Mouse (Mus musculus): ENCODE data around the gene Zfyve19. TPM values are rescaled to one million over a fixed set of nuclear protein-coding genes. Genes with fewer than 3 reads are reported as not detected.
A peak's percentile ranks its signal among the peaks of the same experiment; 100 is the strongest.

The Zfyve19 gene
- polyA plus RNA-seq, 1 experiment from 2014 or later = 38.7 TPM

GRCm38 (mm10) chr2:119242548-119242947 lies 34.1 kb downstream of the Zfyve19 start:
- WGBS = 30% methylated on average over 9 of the region's 9 CpGs
- Histone ChIP-seq H3K27ac (ENCODE audit: low read depth, low read length) (peak overlapping the region; percentile 54; the same call in 1 of the 2 replicates), H3K36me3 (ENCODE audit: control insufficient read depth, insufficient read depth) (peaks cover 16% of the 10 kb centered on the region; the same call in 1 of the 2 replicates), H3K9ac (ENCODE audit: low read depth, low read length) (no peak overlapping the region), H3K9me3 (ENCODE audit: control insufficient read depth) (no peaks in the 10 kb centered on the region), H3K27me3 (replicated peaks; ENCODE audit: control insufficient read depth, insufficient read depth, low read length) (no peaks in the 10 kb centered on the region), H3K4me2 (replicated peaks; ENCODE audit: low read depth) (peak overlapping the region; percentile 40), H3K4me1 (replicated peaks; ENCODE audit: control insufficient read depth, insufficient read depth, low read length) (no peaks in the 10 kb centered on the region; the same call in 1 of the 2 replicates), H3K4me3 (ENCODE audit: low read depth, low read length) (0 out of 2 replicates have a peak overlapping the region, but pooled peaks have one; percentile 5)
- no peak for ATAC-seq
- TF ChIP-seq CTCF (IDR thresholded peaks at IDR 0.05; ENCODE audit: low read depth) = no peak

- no peak for ATAC-seq
- Histone ChIP-seq H3K9me3 (ENCODE audit: control insufficient read depth) (no peaks in the 10 kb centered on the region), H3K4me3 (ENCODE audit: low read depth, low read length) (no peak overlapping the region), H3K4me1 (replicated peaks; ENCODE audit: control insufficient read depth, insufficient read depth, low read length) (peaks cover 3% of the 10 kb centered on the region), H3K9ac (ENCODE audit: low read depth, low read length) (no peak overlapping the region), H3K27ac (ENCODE audit: low read depth, low read length) (no peak overlapping the region), H3K36me3 (ENCODE audit: control insufficient read depth, insufficient read depth) (peaks cover 23% of the 10 kb centered on the region; the same call in 1 of the 2 replicates), H3K4me2 (replicated peaks; ENCODE audit: low read depth) (no peak overlapping the region), H3K27me3 (replicated peaks; ENCODE audit: control insufficient read depth, insufficient read depth, low read length) (no peaks in the 10 kb centered on the region)
- TF ChIP-seq CTCF (IDR thresholded peaks at IDR 0.05; ENCODE audit: low read depth) = no peak
- WGBS = 76% methylated on average over 7 of the region's 7 CpGs
These were observed 36.8 kb downstream of the Zfyve19 start for GRCm38 (mm10) chr2:119245246-119245645.

- no peak overlapping the region for H3K4me3 ChIP-seq (ENCODE audit: low read depth, low read length)
- H3K9me3 ChIP-seq (ENCODE audit: control insufficient read depth) = no peaks in the 10 kb centered on the region
- no peak for ATAC-seq
- no peaks in the 10 kb centered on the region for H3K27me3 ChIP-seq (replicated peaks; ENCODE audit: control insufficient read depth, insufficient read depth, low read length)
- 85% methylated on average over 9 of the region's 9 CpGs for WGBS
- H3K4me2 ChIP-seq (replicated peaks; ENCODE audit: low read depth) = no peak overlapping the region
- peaks cover 7% of the 10 kb centered on the region for H3K4me1 ChIP-seq (replicated peaks; ENCODE audit: control insufficient read depth, insufficient read depth, low read length)
- H3K36me3 ChIP-seq (ENCODE audit: control insufficient read depth, insufficient read depth) = peaks cover 23% of the 10 kb centered on the region; the same call in 1 of the 2 replicates
- no peak for TF ChIP-seq CTCF (IDR thresholded peaks at IDR 0.05; ENCODE audit: low read depth)
- no peak overlapping the region for H3K27ac ChIP-seq (ENCODE audit: low read depth, low read length)
- no peak overlapping the region for H3K9ac ChIP-seq (ENCODE audit: low read depth, low read length)
These were observed 39.5 kb downstream of the Zfyve19 start for GRCm38 (mm10) chr2:119247904-119248303.

GRCm38 (mm10) chr2:119249592-119250061 lies 41.2 kb downstream of the Zfyve19 start:
- Histone ChIP-seq H3K27me3 (replicated peaks; ENCODE audit: control insufficient read depth, insufficient read depth, low read length) (peaks cover 3% of the 10 kb centered on the region; the same call in 1 of the 2 replicates), H3K9ac (ENCODE audit: low read depth, low read length) (no peak overlapping the region), H3K4me3 (ENCODE audit: low read depth, low read length) (no peak overlapping the region), H3K9me3 (ENCODE audit: control insufficient read depth) (no peaks in the 10 kb centered on the region), H3K27ac (ENCODE audit: low read depth, low read length) (peak overlapping the region; percentile 50; the same call in 1 of the 2 replicates), H3K36me3 (ENCODE audit: control insufficient read depth, insufficient read depth) (peaks cover 23% of the 10 kb centered on the region; the same call in 1 of the 2 replicates), H3K4me2 (replicated peaks; ENCODE audit: low read depth) (no peak overlapping the region), H3K4me1 (replicated peaks; ENCODE audit: control insufficient read depth, insufficient read depth, low read length) (peaks cover 7% of the 10 kb centered on the region; the same call in 1 of the 2 replicates)
- 36% methylated on average over 4 of the region's 4 CpGs for WGBS
- peak; percentile 24; the same call in 1 of the 2 replicates for TF ChIP-seq CTCF (IDR thresholded peaks at IDR 0.05; ENCODE audit: low read depth)
- ATAC-seq = peak; percentile 17; the same call in 1 of the 2 replicates

GRCm38 (mm10) chr2:119250377-119250776 lies 42.0 kb downstream of the Zfyve19 start:
- peak; percentile 8 for ATAC-seq
- no peak overlapping the region for H3K27ac ChIP-seq (ENCODE audit: low read depth, low read length)

GRCm38 (mm10) chr2:119250826-119251478 lies 42.5 kb downstream of the Zfyve19 start:
- peak; percentile 83 for ATAC-seq
- Histone ChIP-seq H3K36me3 (ENCODE audit: control insufficient read depth, insufficient read depth) (peaks cover 14% of the 10 kb centered on the region; the same call in 1 of the 2 replicates), H3K9ac (ENCODE audit: low read depth, low read length) (no peak overlapping the region), H3K4me2 (replicated peaks; ENCODE audit: low read depth) (peak overlapping the region; percentile 17), H3K27ac (ENCODE audit: low read depth, low read length) (peak overlapping the region; percentile 57), H3K9me3 (ENCODE audit: control insufficient read depth) (no peaks in the 10 kb centered on the region), H3K27me3 (replicated peaks; ENCODE audit: control insufficient read depth, insufficient read depth, low read length) (peaks cover 3% of the 10 kb centered on the region), H3K4me1 (replicated peaks; ENCODE audit: control insufficient read depth, insufficient read depth, low read length) (peaks cover 7% of the 10 kb centered on the region; the same call in 1 of the 2 replicates), H3K4me3 (ENCODE audit: low read depth, low read length) (no peak overlapping the region)
- peak; percentile 95 for TF ChIP-seq CTCF (IDR thresholded peaks at IDR 0.05; ENCODE audit: low read depth)
- 5% methylated on average over 11 of the region's 11 CpGs for WGBS

More at GRCm38 (mm10) chr2:119250377-119250776, 42.0 kb downstream of the Zfyve19 start:
- 46% methylated on average over 5 of the region's 5 CpGs for WGBS
- peaks cover 7% of the 10 kb centered on the region; the same call in 1 of the 2 replicates for H3K4me1 ChIP-seq (replicated peaks; ENCODE audit: control insufficient read depth, insufficient read depth, low read length)
- peaks cover 19% of the 10 kb centered on the region; the same call in 1 of the 2 replicates for H3K36me3 ChIP-seq (ENCODE audit: control insufficient read depth, insufficient read depth)
- TF ChIP-seq CTCF (IDR thresholded peaks at IDR 0.05; ENCODE audit: low read depth) = no peak
- no peaks in the 10 kb centered on the region for H3K9me3 ChIP-seq (ENCODE audit: control insufficient read depth)
- H3K9ac ChIP-seq (ENCODE audit: low read depth, low read length) = no peak overlapping the region
- 0 out of 2 replicates have a peak overlapping the region, but pooled peaks have one; percentile 1 for H3K4me2 ChIP-seq (replicated peaks; ENCODE audit: low read depth)
- no peak overlapping the region for H3K4me3 ChIP-seq (ENCODE audit: low read depth, low read length)
- H3K27me3 ChIP-seq (replicated peaks; ENCODE audit: control insufficient read depth, insufficient read depth, low read length) = peaks cover 3% of the 10 kb centered on the region

Measured in intestine, postnatal 0 days (tissue).